Mouse (Mus musculus) hindbrain, embryonic 10.5 days (tissue): ENCODE results near the gene Itgav. TPM values are rescaled to one million over a fixed set of nuclear protein-coding genes. Genes with fewer than 3 reads are reported as not detected.

Source experiments
- DNase-seq: peaks from one replicate; pipeline ENCODE4 v3.0.0-alpha.2; 2017; ENCODE audit warnings: low spot score
- H3K27ac ChIP-seq: fragments of 300-500 bp; sonication (generic); 2 replicates; pipeline ENCODE4 v1.5.1; 2016; ENCODE audit warnings: mild to moderate bottlenecking, moderate library complexity
- H3K27me3 ChIP-seq: fragments of 300-500 bp; sonication (generic); 2 replicates; pipeline ENCODE4 v1.6.1; 2016; ENCODE audit warnings: mild to moderate bottlenecking; ENCODE audit not compliant: poor library complexity, insufficient read depth, severe bottlenecking
- H3K36me3 ChIP-seq: fragments of 300-500 bp; sonication (generic); 2 replicates; pipeline ENCODE4 v1.6.1; 2016; ENCODE audit warnings: mild to moderate bottlenecking, moderate library complexity
- H3K4me1 ChIP-seq: fragments of 300-500 bp; sonication (generic); replicated peaks from 2 replicates; pipeline ENCODE4 v1.6.1; 2016; ENCODE audit warnings: mild to moderate bottlenecking
- H3K4me3 ChIP-seq: fragments of 300-500 bp; sonication (generic); 2 replicates; pipeline ENCODE4 v1.5.1; 2016; ENCODE audit warnings: mild to moderate bottlenecking, moderate library complexity
- H3K9me3 ChIP-seq: fragments of 300-500 bp; sonication (generic); 2 replicates; pipeline ENCODE4 v1.6.1; 2016; ENCODE audit warnings: mild to moderate bottlenecking, moderate library complexity
- WGBS: fragments of 180-500 bp; shearing (Covaris S2); methylation state at CpG from one replicate; pipeline ENCODE4 v1.1.7; 2016; 5-methylcytosine and 5-hydroxymethylcytosine counted together
- polyA plus RNA-seq: library from polyadenylated mRNA; unstranded; fragments of >200 nt; fragmentation: Nextera tagmentation; extraction: Ambion mirVana; gene quantifications from 2 replicates; pipeline ENCODE4 v1.2.1, GENCODE M21; 2016

Itgav gene
- polyA plus RNA-seq, 1 experiment from 2014 or later: 31.8 TPM

- no peak for DNase-seq
- H3K27ac ChIP-seq: 0 out of 2 replicates have a peak overlapping the region, but pooled peaks have one; percentile 96
- WGBS: 72% methylated on average over 6 of the region's 6 CpGs
Measured at GRCm38 (mm10) chr2:83814009-83814408, 89.8 kb downstream of the Itgav start.

DNA sequence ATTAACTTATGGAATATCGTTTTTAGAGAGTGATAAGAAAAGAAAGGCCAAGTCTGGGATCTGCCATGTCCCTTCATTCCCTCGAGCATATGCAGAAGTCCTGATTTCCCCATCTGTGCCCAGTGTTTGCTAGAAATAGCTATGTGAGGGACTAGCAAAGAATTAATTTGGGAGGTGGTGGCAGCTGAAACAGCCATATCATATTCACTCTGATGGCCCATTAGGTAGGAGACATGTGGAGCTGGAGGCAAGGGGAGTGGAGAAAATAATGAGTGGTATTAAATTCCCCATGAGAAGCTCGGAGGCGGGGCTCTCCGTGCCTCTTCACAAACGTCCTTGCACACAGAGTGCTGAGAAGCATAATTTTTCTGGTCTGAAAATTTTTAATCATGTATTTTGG is 92.0 kb downstream of the Itgav start:
- H3K27ac ChIP-seq: no peak overlapping the region
- 75% methylated on average over 6 of the region's 6 CpGs for WGBS
- no peaks in the 10 kb centered on the region for H3K36me3 ChIP-seq
- H3K4me1 ChIP-seq: peaks cover 16% of the 10 kb centered on the region
- H3K9me3 ChIP-seq: no peaks in the 10 kb centered on the region
- no peak overlapping the region for H3K4me3 ChIP-seq
- no peaks in the 10 kb centered on the region for H3K27me3 ChIP-seq
- DNase-seq: no peak

More at GRCm38 (mm10) chr2:83814009-83814408, 89.8 kb downstream of the Itgav start:
- no peaks in the 10 kb centered on the region for H3K9me3 ChIP-seq
- H3K4me1 ChIP-seq: peaks cover 16% of the 10 kb centered on the region
- H3K27me3 ChIP-seq: no peaks in the 10 kb centered on the region
- no peaks in the 10 kb centered on the region for H3K36me3 ChIP-seq
- H3K4me3 ChIP-seq: peak overlapping the region; percentile 82

GRCm38 (mm10) chr2:83825161-83825560 is 101.0 kb downstream of the Itgav start:
- WGBS: 75% methylated on average over 5 of the region's 5 CpGs
- no peak for DNase-seq
- Histone ChIP-seq H3K27me3 (no peaks in the 10 kb centered on the region), H3K36me3 (no peaks in the 10 kb centered on the region), H3K4me3 (no peak overlapping the region), H3K4me1 (peaks cover 12% of the 10 kb centered on the region), H3K27ac (no peak overlapping the region), H3K9me3 (no peaks in the 10 kb centered on the region)

DNA sequence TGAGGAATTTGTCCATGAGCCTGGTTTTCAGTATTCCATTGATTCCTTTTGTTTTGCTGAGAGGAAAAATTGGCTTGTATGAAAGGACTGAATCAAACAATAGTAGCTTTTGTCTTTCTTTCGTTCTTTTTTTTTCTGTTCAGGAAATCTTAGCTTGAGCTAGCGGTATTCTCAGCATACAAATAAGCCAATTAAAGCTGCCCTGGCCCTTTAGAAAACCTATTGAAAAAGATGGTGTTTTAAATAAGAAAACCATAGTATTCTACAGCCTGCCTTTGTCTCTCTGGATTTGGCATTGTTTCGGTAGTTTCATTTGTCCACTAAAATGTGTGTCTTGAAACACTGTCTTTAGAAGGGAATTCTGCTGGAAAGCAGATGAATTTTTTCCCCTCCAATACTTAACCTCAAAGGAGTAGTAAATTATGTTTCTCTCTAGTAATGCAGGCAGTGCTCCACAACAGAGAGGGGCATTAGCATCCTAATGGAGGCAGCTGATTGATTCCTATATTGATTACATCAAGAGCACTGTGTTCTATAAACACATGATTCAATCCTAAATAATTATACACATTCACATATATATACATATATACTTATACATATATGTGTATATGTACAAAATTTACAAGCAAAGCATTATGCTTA is 104.8 kb downstream of the Itgav start:
- Histone ChIP-seq H3K9me3 (no peaks in the 10 kb centered on the region), H3K4me3 (no peak overlapping the region), H3K36me3 (no peaks in the 10 kb centered on the region), H3K4me1 (peaks cover 16% of the 10 kb centered on the region), H3K27me3 (no peaks in the 10 kb centered on the region), H3K27ac (peak overlapping the region; percentile 69)
- WGBS: 28% methylated on average over 3 of the region's 3 CpGs
- no peak for DNase-seq

DNA sequence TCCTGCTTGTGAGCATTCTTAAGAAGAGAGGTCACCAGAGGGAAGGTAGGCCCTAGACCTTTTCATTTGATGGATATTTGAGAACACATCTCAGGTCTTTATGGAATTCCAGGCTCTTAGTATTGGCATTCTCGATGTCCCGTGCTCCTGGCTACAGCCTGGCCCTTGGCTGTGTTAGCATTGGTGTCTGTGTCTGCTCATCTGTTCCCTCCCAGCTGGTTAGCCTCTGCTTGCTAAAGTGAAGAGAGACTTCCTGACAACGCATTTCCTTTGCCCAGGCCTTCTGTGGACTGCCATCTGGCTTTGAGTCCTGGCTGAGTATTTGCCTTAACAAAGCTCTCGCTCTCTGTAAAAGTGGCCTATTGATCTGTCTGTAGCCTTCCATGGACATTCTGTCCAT is 108.7 kb downstream of the Itgav start:
- Histone ChIP-seq H3K4me3 (no peak overlapping the region), H3K4me1 (peaks cover 16% of the 10 kb centered on the region), H3K36me3 (no peaks in the 10 kb centered on the region), H3K27me3 (no peaks in the 10 kb centered on the region), H3K27ac (no peak overlapping the region), H3K9me3 (no peaks in the 10 kb centered on the region)
- 76% methylated on average over 4 of the region's 4 CpGs for WGBS
- no peak for DNase-seq

DNA sequence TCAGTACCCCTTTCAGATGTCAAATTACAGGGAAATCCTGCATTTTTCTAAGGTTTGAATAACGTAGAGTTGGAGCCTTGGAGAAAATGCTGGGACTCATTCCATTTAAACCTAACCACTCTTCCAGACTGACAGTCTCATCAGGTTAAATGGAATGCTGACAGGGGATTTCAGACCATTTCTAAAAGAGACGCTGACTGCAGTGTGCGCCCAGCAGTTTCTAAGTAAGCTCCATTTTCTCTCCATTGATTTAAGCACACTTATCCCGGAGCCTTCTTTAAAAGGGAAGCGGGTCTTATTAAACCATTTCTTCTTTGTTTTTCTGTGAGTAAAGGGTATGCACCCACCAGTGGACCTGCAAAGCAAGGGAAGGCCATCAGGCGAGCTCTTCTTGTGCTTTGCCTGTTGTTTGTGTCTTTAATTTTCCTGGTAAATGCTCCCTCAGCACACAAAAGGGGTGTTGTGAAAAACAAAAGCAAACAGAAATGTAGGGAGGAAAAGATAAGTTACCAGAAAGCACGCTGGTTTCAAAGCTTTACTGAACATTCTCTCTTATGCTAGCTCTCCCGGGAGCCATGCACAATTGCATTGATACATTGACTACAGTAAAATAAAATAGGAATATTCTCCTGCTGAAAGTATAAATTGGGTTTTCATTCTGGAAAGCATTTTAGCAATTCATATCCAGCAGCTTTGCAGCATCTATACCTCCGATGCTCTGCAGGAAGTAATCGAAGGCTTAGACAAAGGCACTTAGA is 111.3 kb downstream of the Itgav start:
- Histone ChIP-seq H3K4me3 (no peak overlapping the region), H3K36me3 (no peaks in the 10 kb centered on the region), H3K27me3 (no peaks in the 10 kb centered on the region), H3K9me3 (no peaks in the 10 kb centered on the region), H3K4me1 (peaks cover under 1% of the 10 kb centered on the region; the same call in 1 of the 2 replicates), H3K27ac (0 out of 2 replicates have a peak overlapping the region, but pooled peaks have one; percentile 23)
- no peak for DNase-seq
- WGBS: 69% methylated on average over 10 of the region's 10 CpGs

GRCm38 (mm10) chr2:83848495-83848894 is 124.3 kb downstream of the Itgav start:
- 91% methylated on average over 3 of the region's 3 CpGs for WGBS
- Histone ChIP-seq H3K27ac (no peak overlapping the region), H3K9me3 (no peaks in the 10 kb centered on the region), H3K27me3 (no peaks in the 10 kb centered on the region), H3K36me3 (no peaks in the 10 kb centered on the region), H3K4me3 (no peak overlapping the region), H3K4me1 (no peaks in the 10 kb centered on the region)
- no peak for DNase-seq

GRCm38 (mm10) chr2:83853423-83853822 is 129.2 kb downstream of the Itgav start:
- H3K27ac ChIP-seq: no peak overlapping the region
- 90% methylated on average over 10 of the region's 10 CpGs for WGBS
- no peak for DNase-seq

GRCm38 (mm10) chr2:83856236-83856635 is 132.0 kb downstream of the Itgav start:
- DNase-seq: no peak
- no peaks in the 10 kb centered on the region for H3K4me1 ChIP-seq
- 72% methylated on average over 4 of the region's 4 CpGs for WGBS

More at GRCm38 (mm10) chr2:83853423-83853822, 129.2 kb downstream of the Itgav start:
- H3K27me3 ChIP-seq: no peaks in the 10 kb centered on the region
- H3K4me3 ChIP-seq: no peak overlapping the region
- H3K9me3 ChIP-seq: no peaks in the 10 kb centered on the region
- H3K4me1 ChIP-seq: no peaks in the 10 kb centered on the region
- peaks cover 7% of the 10 kb centered on the region; the same call in 1 of the 2 replicates for H3K36me3 ChIP-seq

More at GRCm38 (mm10) chr2:83856236-83856635, 132.0 kb downstream of the Itgav start:
- Histone ChIP-seq H3K27ac (no peak overlapping the region), H3K9me3 (no peaks in the 10 kb centered on the region), H3K27me3 (no peaks in the 10 kb centered on the region), H3K36me3 (peaks cover 13% of the 10 kb centered on the region; the same call in 1 of the 2 replicates), H3K4me3 (no peak overlapping the region)

Other genes with a start within 250 kb of the Itgav start
- 99.6 and 129 TPM in 2 replicates for gene Zc3h15, start 80.0 kb upstream of the Itgav start, polyA plus RNA-seq
- gene Fam171b, start 88.2 kb downstream of the Itgav start, polyA plus RNA-seq: 23.8 and 29.1 TPM in 2 replicates
- not detected in 2 replicates for gene Zswim2, start 216.8 kb downstream of the Itgav start, polyA plus RNA-seq
- gene Gm13698, start 231.3 kb downstream of the Itgav start, polyA plus RNA-seq: not detected in 2 replicates
- not detected in 2 replicates for gene Gm13693, start 237.1 kb downstream of the Itgav start, polyA plus RNA-seq
- gene Gm13695, start 242.9 kb downstream of the Itgav start, polyA plus RNA-seq: not detected in 2 replicates
- gene Gm13696, start 248.7 kb downstream of the Itgav start, polyA plus RNA-seq: not detected in 2 replicates